Mouse (Mus musculus) bone marrow, adult 2 months (tissue): ENCODE results near the gene Cpm. TPM values are rescaled to one million over a fixed set of nuclear protein-coding genes. Genes with fewer than 3 reads are reported as not detected.

Experiments
- H3K27ac ChIP-seq: fragments of 200-500 bp; 2 replicates; pipeline ENCODE4 v1.5.1; 2012; ENCODE audit warnings: low read depth, mild to moderate bottlenecking, control low read depth, inconsistent platforms, low read length; ENCODE audit not compliant: control insufficient read depth, poor library complexity, insufficient read depth
- H3K4me1 ChIP-seq: fragments of 200-500 bp; 2 replicates; pipeline ENCODE4 v1.6.1; 2011; ENCODE audit warnings: low read length; ENCODE audit not compliant: control insufficient read depth, insufficient read depth
- H3K4me3 ChIP-seq: fragments of 200-500 bp; replicated peaks from 2 replicates; pipeline ENCODE3; 2011; ENCODE audit warnings: mild to moderate bottlenecking, low read depth, low read length, control low read depth; ENCODE audit not compliant: control insufficient read depth
- CTCF ChIP-seq: fragments of 200-500 bp; IDR thresholded peaks from 2 replicates; pipeline ENCODE4 v1.5.1; 2011; ENCODE audit warnings: low read length, control low read depth; ENCODE audit not compliant: control insufficient read depth, insufficient read depth
- POLR2A ChIP-seq: fragments of 200-500 bp; IDR thresholded peaks from 2 replicates; pipeline ENCODE4 v1.6.1; 2011; ENCODE audit warnings: low read depth, mild to moderate bottlenecking, control low read depth, low read length, borderline replicate concordance; ENCODE audit not compliant: control insufficient read depth
- WGBS: fragments of 180-500 bp; shearing (Covaris S2); methylation state at CpG from one replicate; pipeline ENCODE4 v1.1.7; 2018; 5-methylcytosine and 5-hydroxymethylcytosine counted together
- polyA plus RNA-seq: library from polyadenylated mRNA; stranded (reverse); fragments of >200 nt; gene quantifications from 2 replicates; pipeline ENCODE4 v1.2.4, GENCODE M21; 2011; ENCODE audit warnings: low replicate concordance; ENCODE audit not compliant: missing spikeins, insufficient read depth, insufficient read length

The Cpm gene
- polyA plus RNA-seq, 1 experiment, result 11.6 TPM

GRCm38 (mm10) chr10:117645487-117645964 is 16.2 kb downstream of the Cpm start:
- Histone ChIP-seq H3K4me1 (peaks cover 1% of the 10 kb centered on the region; the same call in 1 of the 2 replicates), H3K4me3 (no peak overlapping the region), H3K27ac (no peak overlapping the region)
- WGBS, result 83% methylated on average over 7 of the region's 7 CpGs
- TF ChIP-seq POLR2A (no peak), CTCF (no peak)

DNA sequence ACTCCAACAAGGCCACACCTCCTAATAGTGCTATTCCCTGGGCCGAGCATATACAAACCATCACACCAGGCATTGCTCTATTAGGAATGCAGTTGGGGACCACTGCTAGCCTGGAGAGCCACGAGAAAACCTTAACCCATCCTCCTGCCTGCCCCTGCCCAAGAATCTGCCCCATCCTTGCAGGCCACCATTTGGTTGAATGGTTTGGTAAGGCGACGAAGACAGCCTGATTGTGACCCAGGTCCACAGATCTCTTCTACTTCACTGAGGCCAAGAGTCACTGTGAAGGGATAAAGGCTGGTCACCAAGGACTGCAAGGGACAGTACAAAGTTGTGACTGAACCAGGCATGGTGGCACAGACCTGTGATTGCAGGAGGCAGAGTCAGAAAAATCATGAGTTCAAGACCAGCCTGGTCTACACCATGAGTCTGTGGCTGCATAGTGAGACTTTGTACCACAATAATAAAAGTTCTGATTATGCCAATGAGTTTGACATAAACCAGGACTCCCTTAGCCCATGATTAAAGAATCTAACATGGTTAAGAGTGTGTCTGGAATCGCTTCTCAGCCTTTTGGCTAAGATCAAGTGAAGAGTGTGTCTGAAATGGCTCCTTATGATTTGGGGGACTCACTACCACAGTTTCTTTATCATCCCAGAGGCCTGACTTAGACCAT is 17.3 kb downstream of the Cpm start:
- WGBS, result 77% methylated on average over 5 of the region's 5 CpGs
- Histone ChIP-seq H3K4me3 (no peak overlapping the region), H3K4me1 (peaks cover 1% of the 10 kb centered on the region; the same call in 1 of the 2 replicates), H3K27ac (no peak overlapping the region)
- no peak for TF ChIP-seq POLR2A
- no peak for TF ChIP-seq CTCF

DNA sequence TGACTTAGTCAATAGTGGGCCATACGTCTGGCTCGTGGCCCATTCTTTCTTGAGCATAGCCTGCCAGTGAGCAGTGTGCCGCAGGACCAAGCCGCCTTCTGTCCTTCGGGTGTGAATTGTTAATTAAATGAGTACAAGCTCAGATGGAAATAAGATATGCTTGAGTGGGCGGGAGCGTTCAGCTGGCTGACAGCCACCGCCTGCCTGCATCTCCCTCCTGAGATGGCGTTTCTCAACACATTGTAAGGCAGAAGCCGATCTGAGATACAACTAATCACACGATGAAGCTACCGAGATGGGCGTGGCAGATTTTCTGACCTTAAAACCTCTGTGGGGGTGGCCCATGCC is 17.8 kb downstream of the Cpm start:
- H3K4me1 ChIP-seq, result peaks cover 1% of the 10 kb centered on the region; the same call in 1 of the 2 replicates
- no peak overlapping the region for H3K4me3 ChIP-seq
- 78% methylated on average over 13 of the region's 13 CpGs for WGBS
- TF ChIP-seq POLR2A, result no peak
- no peak for TF ChIP-seq CTCF
- H3K27ac ChIP-seq, result no peak overlapping the region

GRCm38 (mm10) chr10:117647964-117648472 is 18.7 kb downstream of the Cpm start:
- H3K27ac ChIP-seq, result no peak overlapping the region
- TF ChIP-seq CTCF (no peak), POLR2A (no peak)
- WGBS, result 85% methylated on average over 2 of the region's 2 CpGs
- no peak overlapping the region for H3K4me3 ChIP-seq
- peaks cover 1% of the 10 kb centered on the region; the same call in 1 of the 2 replicates for H3K4me1 ChIP-seq

GRCm38 (mm10) chr10:117648643-117649042 is 19.3 kb downstream of the Cpm start:
- H3K27ac ChIP-seq, result no peak overlapping the region
- TF ChIP-seq CTCF (no peak), POLR2A (no peak)
- peaks cover 1% of the 10 kb centered on the region; the same call in 1 of the 2 replicates for H3K4me1 ChIP-seq
- no peak overlapping the region for H3K4me3 ChIP-seq
- WGBS, result 79% methylated on average over 3 of the region's 3 CpGs

- H3K4me3 ChIP-seq, result no peak overlapping the region
- H3K27ac ChIP-seq, result no peak overlapping the region
- TF ChIP-seq CTCF (no peak), POLR2A (no peak)
- WGBS, result 82% methylated on average over 11 of the region's 11 CpGs
- peaks cover 1% of the 10 kb centered on the region; the same call in 1 of the 2 replicates for H3K4me1 ChIP-seq
Observed at GRCm38 (mm10) chr10:117649292-117650041, 20.2 kb downstream of the Cpm start.

DNA sequence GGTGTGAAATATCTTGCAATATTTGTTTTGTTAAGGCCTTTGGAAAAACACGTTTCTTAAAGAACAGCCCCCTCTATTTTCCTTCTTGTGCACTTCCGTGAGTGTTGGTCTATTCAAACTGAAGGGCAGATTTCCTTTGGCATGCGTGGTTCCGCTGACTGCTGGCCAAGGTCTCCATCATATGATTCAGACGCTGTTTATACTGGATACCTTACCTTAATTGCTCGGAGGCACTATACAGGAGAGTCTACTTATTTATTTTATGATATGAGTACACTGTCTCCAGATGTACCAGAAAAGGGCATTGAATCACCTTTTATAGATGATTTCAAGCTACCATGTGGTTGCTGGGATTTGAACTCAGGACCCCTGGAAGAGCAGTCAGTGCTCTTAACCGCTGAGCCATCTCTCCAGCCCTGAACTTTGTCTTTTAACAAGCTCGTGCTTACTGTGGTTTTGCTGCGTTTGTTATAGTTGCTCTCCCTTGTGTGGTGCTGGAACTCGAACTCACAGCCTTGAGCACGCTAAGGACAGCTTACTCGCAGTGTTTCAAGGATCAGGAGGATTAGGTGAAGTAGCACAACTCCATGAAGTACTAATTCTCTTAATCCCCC is 20.8 kb downstream of the Cpm start:
- 82% methylated on average over 12 of the region's 12 CpGs for WGBS
- no peak for TF ChIP-seq CTCF
- no peak for TF ChIP-seq POLR2A
- Histone ChIP-seq H3K4me3 (no peak overlapping the region), H3K27ac (no peak overlapping the region), H3K4me1 (peaks cover 1% of the 10 kb centered on the region; the same call in 1 of the 2 replicates)

DNA sequence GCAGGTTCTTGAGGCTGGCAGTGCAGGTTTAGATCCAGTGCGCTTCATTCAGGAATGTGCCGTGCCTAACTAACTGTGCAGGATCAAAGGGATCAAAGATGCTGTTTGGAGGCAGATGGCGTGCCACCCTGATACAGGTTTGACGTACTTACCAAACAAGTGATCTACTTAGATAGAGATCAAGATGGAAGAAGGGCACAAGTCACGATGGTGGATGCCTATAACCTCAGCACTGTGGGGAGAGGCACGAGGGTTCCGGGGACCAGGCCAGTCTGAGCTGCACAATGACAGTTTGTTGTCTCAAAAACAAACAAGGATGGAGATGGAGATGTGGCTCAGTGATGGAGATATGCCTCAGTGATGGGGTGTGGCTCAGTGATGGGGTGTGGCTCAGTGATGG is 21.4 kb downstream of the Cpm start:
- Histone ChIP-seq H3K4me3 (no peak overlapping the region), H3K4me1 (peaks cover 1% of the 10 kb centered on the region; the same call in 1 of the 2 replicates), H3K27ac (no peak overlapping the region)
- no peak for TF ChIP-seq CTCF
- TF ChIP-seq POLR2A, result no peak
- 87% methylated on average over 7 of the region's 7 CpGs for WGBS
